Mouse (Mus musculus) CH12.LX (cell line): Measurements from ENCODE around the gene Gstt1. TPM values are rescaled to one million over a fixed set of nuclear protein-coding genes. Genes with fewer than 3 reads are reported as not detected.

ENCODE experiments used
- DNase-seq: peaks from one replicate; pipeline ENCODE4 v3.0.0-alpha.2; 2013; ENCODE audit errors: extremely low read depth
- H3K27ac ChIP-seq: 2 replicates; pipeline ENCODE4 v1.5.1; 2012; ENCODE audit warnings: low read depth, mild to moderate bottlenecking, control low read depth, moderate library complexity; ENCODE audit not compliant: insufficient read depth
- H3K27me3 ChIP-seq: replicated peaks from 2 replicates; pipeline ENCODE3; 2012; ENCODE audit warnings: inconsistent platforms
- H3K36me3 ChIP-seq, 2 experiments: replicated peaks in 1 of 2; 2 replicates each; pipeline versions ENCODE3 to v1.6.1; 2012; ENCODE audit warnings: inconsistent platforms in 1 of 2, low read length in 1 of 2, mild to moderate bottlenecking in 1 of 2, mixed read lengths in 1 of 2, moderate library complexity in 1 of 2; ENCODE audit not compliant: control insufficient read depth in 1 of 2, insufficient read depth in 1 of 2
- H3K4me1 ChIP-seq, 2 experiments: 2 replicates each; pipeline ENCODE4 v1.6.1; 2012; ENCODE audit warnings: inconsistent platforms in 1 of 2, moderate library complexity in 1 of 2; ENCODE audit not compliant: insufficient read depth in 2 of 2, control insufficient read depth in 1 of 2
- H3K4me2 ChIP-seq: 2 replicates; pipeline ENCODE4 v1.6.1; 2012; ENCODE audit warnings: low read depth, mild to moderate bottlenecking, control low read depth; ENCODE audit not compliant: poor library complexity, insufficient read depth, severe bottlenecking
- H3K4me3 ChIP-seq, 3 experiments: fragments of 150-350 bp in 1 of 3; sonication (generic) in 1 of 3; replicated peaks in 1 of 3; 2 replicates each; pipeline versions ENCODE3 to v1.5.1; 2011 to 2012; ENCODE audit warnings: low read depth in 2 of 3, low read length in 2 of 3, mild to moderate bottlenecking in 2 of 3, moderate library complexity in 2 of 3, control low read depth in 1 of 3, improper control_type of control experiment in 1 of 3, inconsistent platforms in 1 of 3, mixed read lengths in 1 of 3; ENCODE audit not compliant: poor library complexity in 1 of 3
- H3K79me2 ChIP-seq: replicated peaks from 2 replicates; pipeline ENCODE4 v1.6.1; 2012; ENCODE audit warnings: mild to moderate bottlenecking, moderate library complexity; ENCODE audit not compliant: control insufficient read depth, poor library complexity, insufficient read depth, severe bottlenecking; ENCODE audit errors: extremely low read depth
- H3K9ac ChIP-seq: 2 replicates; pipeline ENCODE4 v1.6.1; 2012; ENCODE audit warnings: low read depth, mild to moderate bottlenecking, control low read depth, moderate library complexity; ENCODE audit not compliant: insufficient read depth
- H3K9me3 ChIP-seq: replicated peaks from 2 replicates; pipeline ENCODE3; 2012; ENCODE audit warnings: low read length, inconsistent platforms, mixed read lengths
- BHLHE40 ChIP-seq: IDR thresholded peaks from 2 replicates; pipeline ENCODE4 v1.6.1; 2011; ENCODE audit warnings: mild to moderate bottlenecking, low read depth, low read length, improper control_type of control experiment
- CHD1 ChIP-seq: IDR thresholded peaks from 2 replicates; pipeline ENCODE4 v1.6.1; 2012; ENCODE audit warnings: low read depth, low read length, improper control_type of control experiment, inconsistent platforms
- CHD2 ChIP-seq: IDR thresholded peaks from 2 replicates; pipeline ENCODE4 v1.6.1; 2011; ENCODE audit warnings: low read length, improper control_type of control experiment
- CTCF ChIP-seq, 2 experiments: IDR thresholded peaks in 1 of 2; conservative IDR thresholded peaks in 1 of 2; 2 replicates each; pipeline ENCODE4 v1.5.1; 2011 to 2012; ENCODE audit warnings: low read depth in 2 of 2, low read length in 2 of 2, improper control_type of control experiment in 1 of 2, inconsistent platforms in 1 of 2, mild to moderate bottlenecking in 1 of 2, moderate library complexity in 1 of 2
- E2F4 ChIP-seq: IDR thresholded peaks from 2 replicates; pipeline ENCODE4 v1.6.1; 2011; ENCODE audit warnings: low read depth, low read length, improper control_type of control experiment; ENCODE audit not compliant: insufficient replicate concordance
- ELF1 ChIP-seq: IDR thresholded peaks from 2 replicates; pipeline ENCODE4 v1.6.1; 2014; ENCODE audit warnings: low read depth, mild to moderate bottlenecking, inconsistent platforms, low read length, improper control_type of control experiment
- EP300 ChIP-seq: IDR thresholded peaks from 2 replicates; pipeline ENCODE4 v1.6.1; 2011; ENCODE audit warnings: low read length, improper control_type of control experiment
- HCFC1 ChIP-seq: IDR thresholded peaks from 2 replicates; pipeline ENCODE4 v1.6.1; 2012; ENCODE audit warnings: low read depth, mild to moderate bottlenecking, inconsistent platforms, low read length, improper control_type of control experiment
- IRF4 ChIP-seq: IDR thresholded peaks from 2 replicates; pipeline ENCODE4 v1.6.1; 2014; ENCODE audit warnings: low read depth, mild to moderate bottlenecking, inconsistent platforms, low read length, improper control_type of control experiment
- MYC ChIP-seq: IDR thresholded peaks from 2 replicates; pipeline ENCODE4 v1.6.1; 2011; ENCODE audit warnings: low read depth, mild to moderate bottlenecking, improper control_type of control experiment, low read length
- SIN3A ChIP-seq: IDR thresholded peaks from 2 replicates; pipeline ENCODE4 v1.6.1; 2012; ENCODE audit warnings: low read length, improper control_type of control experiment, inconsistent platforms
- TBP ChIP-seq: conservative IDR thresholded peaks from 2 replicates; pipeline ENCODE4 v1.6.1; 2011; ENCODE audit warnings: low read depth, low read length, improper control_type of control experiment
- TCF12 ChIP-seq: IDR thresholded peaks from 2 replicates; pipeline ENCODE4 v1.6.1; 2014; ENCODE audit warnings: low read depth, mild to moderate bottlenecking, inconsistent platforms, low read length, improper control_type of control experiment
- USF1 ChIP-seq: IDR thresholded peaks from 2 replicates; pipeline ENCODE4 v1.6.1; 2014; ENCODE audit warnings: low read depth, mild to moderate bottlenecking, inconsistent platforms, low read length, improper control_type of control experiment
- USF2 ChIP-seq: conservative IDR thresholded peaks from 2 replicates; pipeline ENCODE4 v1.6.1; 2011; ENCODE audit warnings: low read depth, low read length, improper control_type of control experiment
- ZKSCAN1 ChIP-seq: IDR thresholded peaks from 2 replicates; pipeline ENCODE4 v1.6.1; 2012; ENCODE audit warnings: low read depth, inconsistent platforms, low read length, improper control_type of control experiment, borderline replicate concordance
- dilution Hi-C: fragments of 300-500 bp; cut with MboI; formaldehyde crosslinking; loops from 2 replicates; pipeline ENCODE4 v1.14.3; 2020; ENCODE audit warnings: low sequenced_read_pairs; ENCODE audit not compliant: extremely low pct_unique_long_range_greater_than_20kb, extremely low pct_ligation_motif_present
- in situ Hi-C: fragments of 300-500 bp; cut with MboI; formaldehyde crosslinking; loops from 3 replicates; pipeline ENCODE4 v1.14.3; 2019; ENCODE audit warnings: low sequenced_read_pairs, low pct_ligation_motif_present, low pct_unique_long_range_greater_than_20kb, mixed read lengths
- polyA plus RNA-seq: library from polyadenylated mRNA; unstranded; fragments of >175 nt; gene quantifications from 2 replicates; pipeline ENCODE4 v1.2.1, GENCODE M21; 2012; ENCODE audit warnings: low read depth; ENCODE audit not compliant: insufficient read length
- total RNA-seq, 2 experiments: library from RNA; depleted of rRNA; stranded (reverse); fragments of 300-350 nt in 1 of 2; fragments of >200 nt in 1 of 2; gene quantifications; 2 replicates each; pipeline ENCODE4 v1.2.3; 2012 to 2014

Gstt1 gene
- total and polyA plus RNA-seq, 3 experiments = 2.9 to 50.9 (median 4.5) TPM

GRCm38 (mm10) chr10:75789081-75789735 is 9.2 kb downstream of the Gstt1 start:
- Histone ChIP-seq H3K4me1 (peaks cover 22 to 38% of the 10 kb centered on the region in 2 experiments), H3K4me2 (no peak overlapping the region), H3K27ac (no peak overlapping the region), H3K9me3 (no peaks in the 10 kb centered on the region), H3K4me3 (no peak overlapping the region), H3K27me3 (no peaks in the 10 kb centered on the region), H3K79me2 (no peaks in the 10 kb centered on the region), H3K36me3 (peaks cover 0 to 3% of the 10 kb centered on the region in 2 experiments)
- in situ Hi-C loops = no loop called here
- dilution Hi-C loops = no loop called here
- no peak for DNase-seq
- TF ChIP-seq USF1 = no peak
- TF ChIP-seq CHD2 = peak; percentile 56; the same call in 1 of the 2 replicates
- TF ChIP-seq, all 38 proteins: peak for 1
- H3K9ac ChIP-seq = no peak overlapping the region

GRCm38 (mm10) chr10:75788277-75788676 is 10.1 kb downstream of the Gstt1 start:
- Histone ChIP-seq H3K4me2 (no peak overlapping the region), H3K4me1 (peaks cover 20 to 38% of the 10 kb centered on the region in 2 experiments), H3K27me3 (no peaks in the 10 kb centered on the region), H3K79me2 (no peaks in the 10 kb centered on the region), H3K9me3 (no peaks in the 10 kb centered on the region), H3K36me3 (peaks cover 0 to 5% of the 10 kb centered on the region in 2 experiments), H3K9ac (no peak overlapping the region), H3K27ac (no peak overlapping the region), H3K4me3 (no peak overlapping the region)
- in situ Hi-C loops (no loop called here), dilution Hi-C loops (no loop called here)
- no peak for DNase-seq
- TF ChIP-seq ELF1 (no peak), CTCF (conservative IDR thresholded peaks at IDR 0.05 in 1 of 2, IDR thresholded peaks at IDR 0.05 in 1 of 2; ENCODE audit: low read depth in 2 of 2, low read length in 2 of 2) (no peak), USF1 (no peak), BHLHE40 (no peak), TCF12 (no peak), CHD1 (no peak), TBP (no peak), HCFC1 (no peak), IRF4 (no peak), USF2 (no peak), SIN3A (no peak), ZKSCAN1 (no peak), MYC (no peak), E2F4 (no peak), EP300 (no peak)
